Mouse (Mus musculus): ENCODE measurements around the gene Ppm1b. TPM values are rescaled to one million over a fixed set of nuclear protein-coding genes. Genes with fewer than 3 reads are reported as not detected.

The Ppm1b gene
- total RNA-seq, 1 experiment: 75.9 TPM

DNA sequence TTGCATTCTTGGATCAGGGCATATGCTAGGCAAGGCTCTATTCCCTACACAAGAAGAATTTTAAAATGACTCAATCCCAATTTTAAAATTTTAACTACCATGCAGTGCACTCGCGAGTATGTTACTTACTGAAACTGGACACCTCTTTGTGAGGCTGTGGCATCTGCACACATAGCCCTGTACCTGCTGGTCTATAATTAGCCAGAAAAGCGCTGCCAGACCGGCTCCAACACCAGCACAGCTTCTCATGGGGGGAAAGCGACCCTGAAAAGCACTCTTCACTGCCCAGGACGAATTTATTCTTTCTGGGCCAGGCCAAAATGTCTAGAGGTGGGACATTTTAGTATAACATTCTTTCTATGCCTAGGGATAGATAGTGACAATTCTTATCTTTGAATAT lies 114.1 kb downstream of the Ppm1b start:
- no peak overlapping the region for H3K9ac ChIP-seq (ENCODE audit: insufficient read depth, low read depth, low read length, poor library complexity, severe bottlenecking)
- no peak overlapping the region for H3K27ac ChIP-seq (ENCODE audit: insufficient read depth, low read depth, low read length, poor library complexity, severe bottlenecking)
- peaks cover 17% of the 10 kb centered on the region for H3K36me3 ChIP-seq (ENCODE audit: control insufficient read depth, insufficient read depth, low read length, poor library complexity, severe bottlenecking)
- no peaks in the 10 kb centered on the region for H3K4me1 ChIP-seq (ENCODE audit: control insufficient read depth in 2 of 2, insufficient read depth in 2 of 2, low read length in 2 of 2, poor library complexity in 1 of 2)
- H3K4me3 ChIP-seq (ENCODE audit: insufficient read depth in 1 of 2, low read depth in 1 of 2, low read length in 2 of 2, poor library complexity in 1 of 2, severe bottlenecking in 1 of 2): no peak overlapping the region
- TF ChIP-seq MAFK (IDR thresholded peaks at IDR 0.05; ENCODE audit: insufficient read depth, low read depth, low read length): no peak
- no peak for TF ChIP-seq ZC3H11A (IDR thresholded peaks at IDR 0.05; ENCODE audit: borderline replicate concordance, low read depth, low read length)
- no peak for TF ChIP-seq ZNF384 (IDR thresholded peaks at IDR 0.05; ENCODE audit: low read depth, low read length)
- no peak for TF ChIP-seq HCFC1 (IDR thresholded peaks at IDR 0.05; ENCODE audit: borderline replicate concordance, insufficient read depth, low read length)
- in situ Hi-C loops (cut with MboI; ENCODE audit: low sequenced_read_pairs in 2 of 2, unreplicated experiment in 2 of 2): no loop called here
- H3K9me3 ChIP-seq (ENCODE audit: control insufficient read depth, insufficient read depth, low read depth, low read length): no peaks in the 10 kb centered on the region
- no peak for DNase-seq (ENCODE audit: low read depth, low spot score)

- no peak for DNase-seq (ENCODE audit: low read depth, low spot score)
- no peaks in the 10 kb centered on the region for H3K9me3 ChIP-seq (ENCODE audit: control insufficient read depth, insufficient read depth, low read depth, low read length)
- H3K9ac ChIP-seq (ENCODE audit: insufficient read depth, low read depth, low read length, poor library complexity, severe bottlenecking): no peak overlapping the region
- H3K4me1 ChIP-seq (ENCODE audit: control insufficient read depth in 2 of 2, insufficient read depth in 2 of 2, low read length in 2 of 2, poor library complexity in 1 of 2): no peaks in the 10 kb centered on the region
- no peak overlapping the region for H3K4me3 ChIP-seq (ENCODE audit: insufficient read depth in 1 of 2, low read depth in 1 of 2, low read length in 2 of 2, poor library complexity in 1 of 2, severe bottlenecking in 1 of 2)
- no peak overlapping the region for H3K27ac ChIP-seq (ENCODE audit: insufficient read depth, low read depth, low read length, poor library complexity, severe bottlenecking)
- TF ChIP-seq MAFK (IDR thresholded peaks at IDR 0.05; ENCODE audit: insufficient read depth, low read depth, low read length): no peak
- TF ChIP-seq HCFC1 (IDR thresholded peaks at IDR 0.05; ENCODE audit: borderline replicate concordance, insufficient read depth, low read length): no peak
- no peak for TF ChIP-seq CHD2 (IDR thresholded peaks at IDR 0.05; ENCODE audit: low read depth, low read length)
- no peak for TF ChIP-seq ZC3H11A (IDR thresholded peaks at IDR 0.05; ENCODE audit: borderline replicate concordance, low read depth, low read length)
- no peak for TF ChIP-seq ZNF384 (IDR thresholded peaks at IDR 0.05; ENCODE audit: low read depth, low read length)
- in situ Hi-C loops (cut with MboI; ENCODE audit: low sequenced_read_pairs in 2 of 2, unreplicated experiment in 2 of 2): no loop called here
- H3K36me3 ChIP-seq (ENCODE audit: control insufficient read depth, insufficient read depth, low read length, poor library complexity, severe bottlenecking): peaks cover 16% of the 10 kb centered on the region
Measured at GRCm38 (mm10) chr17:85071088-85071775, 114.7 kb downstream of the Ppm1b start.

GRCm38 (mm10) chr17:85072383-85072782 lies 115.8 kb downstream of the Ppm1b start:
- Histone ChIP-seq H3K9me3 (ENCODE audit: control insufficient read depth, insufficient read depth, low read depth, low read length) (no peaks in the 10 kb centered on the region), H3K27ac (ENCODE audit: insufficient read depth, low read depth, low read length, poor library complexity, severe bottlenecking) (no peak overlapping the region), H3K36me3 (ENCODE audit: control insufficient read depth, insufficient read depth, low read length, poor library complexity, severe bottlenecking) (peaks cover 15% of the 10 kb centered on the region), H3K9ac (ENCODE audit: insufficient read depth, low read depth, low read length, poor library complexity, severe bottlenecking) (no peak overlapping the region), H3K4me3 (ENCODE audit: insufficient read depth in 1 of 2, low read depth in 1 of 2, low read length in 2 of 2, poor library complexity in 1 of 2, severe bottlenecking in 1 of 2) (no peak overlapping the region), H3K4me1 (ENCODE audit: control insufficient read depth in 2 of 2, insufficient read depth in 2 of 2, low read length in 2 of 2, poor library complexity in 1 of 2) (no peaks in the 10 kb centered on the region)
- TF ChIP-seq HCFC1 (IDR thresholded peaks at IDR 0.05; ENCODE audit: borderline replicate concordance, insufficient read depth, low read length) (no peak), ZNF384 (IDR thresholded peaks at IDR 0.05; ENCODE audit: low read depth, low read length) (no peak), CHD2 (IDR thresholded peaks at IDR 0.05; ENCODE audit: low read depth, low read length) (no peak), ZC3H11A (IDR thresholded peaks at IDR 0.05; ENCODE audit: borderline replicate concordance, low read depth, low read length) (no peak), MAFK (IDR thresholded peaks at IDR 0.05; ENCODE audit: insufficient read depth, low read depth, low read length) (no peak)
- in situ Hi-C loops (cut with MboI; ENCODE audit: low sequenced_read_pairs in 2 of 2, unreplicated experiment in 2 of 2): no loop called here
- DNase-seq (ENCODE audit: low read depth, low spot score): no peak

DNA sequence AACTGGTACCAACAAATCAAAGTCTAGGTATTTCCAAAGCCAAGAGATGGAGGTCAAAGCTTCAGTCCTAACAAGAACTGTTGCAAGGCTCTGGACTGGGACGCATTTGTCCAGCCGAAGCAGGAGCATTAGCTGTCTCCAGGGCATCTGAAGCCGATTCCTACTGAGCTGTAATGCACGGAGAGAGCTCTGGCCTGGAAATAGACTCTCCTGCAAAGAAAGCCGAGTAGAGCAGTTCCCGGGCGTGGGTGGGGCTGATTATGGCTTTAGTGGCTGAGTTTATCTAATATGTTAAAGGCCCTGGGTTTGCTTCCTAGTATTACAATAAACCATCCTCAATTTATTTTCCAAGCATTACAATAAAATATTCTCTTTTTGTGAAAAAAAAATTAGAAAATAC lies 116.7 kb downstream of the Ppm1b start:
- Histone ChIP-seq H3K4me1 (ENCODE audit: control insufficient read depth in 2 of 2, insufficient read depth in 2 of 2, low read length in 2 of 2, poor library complexity in 1 of 2) (no peaks in the 10 kb centered on the region), H3K27ac (ENCODE audit: insufficient read depth, low read depth, low read length, poor library complexity, severe bottlenecking) (no peak overlapping the region), H3K9me3 (ENCODE audit: control insufficient read depth, insufficient read depth, low read depth, low read length) (no peaks in the 10 kb centered on the region), H3K4me3 (ENCODE audit: insufficient read depth in 1 of 2, low read depth in 1 of 2, low read length in 2 of 2, poor library complexity in 1 of 2, severe bottlenecking in 1 of 2) (no peak overlapping the region), H3K36me3 (ENCODE audit: control insufficient read depth, insufficient read depth, low read length, poor library complexity, severe bottlenecking) (peaks cover 16% of the 10 kb centered on the region), H3K9ac (ENCODE audit: insufficient read depth, low read depth, low read length, poor library complexity, severe bottlenecking) (no peak overlapping the region)
- in situ Hi-C loops (cut with MboI; ENCODE audit: low sequenced_read_pairs in 2 of 2, unreplicated experiment in 2 of 2): no loop called here
- TF ChIP-seq CHD2 (IDR thresholded peaks at IDR 0.05; ENCODE audit: low read depth, low read length) (no peak), ZC3H11A (IDR thresholded peaks at IDR 0.05; ENCODE audit: borderline replicate concordance, low read depth, low read length) (no peak), ZNF384 (IDR thresholded peaks at IDR 0.05; ENCODE audit: low read depth, low read length) (no peak), HCFC1 (IDR thresholded peaks at IDR 0.05; ENCODE audit: borderline replicate concordance, insufficient read depth, low read length) (no peak), MAFK (IDR thresholded peaks at IDR 0.05; ENCODE audit: insufficient read depth, low read depth, low read length) (no peak)
- DNase-seq (ENCODE audit: low read depth, low spot score): no peak

Other genes starting within 250 kb of the Ppm1b start
- 84.8 and 92.0 TPM in 2 replicates for gene Lrpprc, start 166.0 kb upstream of the Ppm1b start, total RNA-seq (2012; rRNA removed)
- gene Slc3a1, start 71.6 kb downstream of the Ppm1b start, total RNA-seq (2012; rRNA removed): 0.18 and 0.26 TPM in 2 replicates
- gene Prepl, start 133.5 kb downstream of the Ppm1b start, total RNA-seq (2012; rRNA removed): 14.3 and 16.6 TPM in 2 replicates
- 7.1 and 10.2 TPM in 2 replicates for gene Camkmt, start 133.8 kb downstream of the Ppm1b start, total RNA-seq (2012; rRNA removed)